Mouse (Mus musculus): Measurements from ENCODE around the gene Defa21.
"Not testable (repeated sequence)": the region's sequence is repeated elsewhere in the genome, so short reads cannot be mapped to it uniquely, and the experiment has no call there.

Defa21 gene

GRCm38 (mm10) chr8:21025245-21025644 is at the start of gene Defa21:
TSS of gene Defa21 (plus strand) at chr8:21025545.
- CTCF ChIA-PET: not testable (repeated sequence)

GRCm38 (mm10) chr8:20979846-20980245 is 45.5 kb upstream of the Defa21 start:
- CTCF ChIA-PET: no interaction called here

DNA sequence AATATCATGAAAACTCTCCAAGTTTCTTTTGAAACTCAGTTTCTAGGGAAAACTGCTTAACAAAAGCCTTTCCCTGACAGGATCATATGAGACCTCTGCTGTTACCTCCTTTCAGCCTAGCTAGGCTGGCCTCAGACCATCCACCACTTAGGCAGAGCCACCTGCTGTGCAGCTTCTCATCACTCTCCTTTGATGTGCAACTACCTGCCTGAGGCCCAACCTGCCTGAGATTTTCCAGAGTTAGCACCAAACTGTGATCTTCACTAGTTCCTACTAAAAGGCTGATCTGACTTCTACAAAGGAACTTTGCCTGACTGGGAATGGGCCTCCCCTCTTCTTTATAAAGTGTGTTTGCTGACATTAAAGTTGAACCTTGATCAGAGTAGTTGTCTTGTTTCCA is 31.3 kb upstream of the Defa21 start:
- CTCF ChIA-PET: not testable (repeated sequence)

DNA sequence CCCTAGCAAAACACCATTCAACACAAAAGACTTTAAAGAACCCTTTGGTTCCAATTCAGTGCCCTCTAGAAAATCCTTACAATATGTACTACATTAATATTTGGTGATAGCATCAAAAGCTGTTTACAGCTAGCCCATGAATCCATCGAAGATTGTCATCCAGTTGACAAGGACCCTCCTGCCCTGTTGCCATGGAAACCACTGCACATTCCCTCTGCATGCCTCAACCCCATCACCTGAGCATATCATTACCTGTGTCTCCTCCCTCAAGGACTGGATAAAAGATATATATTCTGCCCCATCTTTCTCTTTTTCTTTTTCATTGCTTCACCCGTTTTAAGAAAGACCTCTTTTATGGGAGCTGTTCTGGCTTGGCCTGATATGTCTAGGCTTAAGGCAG is 28.6 kb upstream of the Defa21 start:
- CTCF ChIA-PET: no interaction called here

GRCm38 (mm10) chr8:20997291-20997690 is 28.1 kb upstream of the Defa21 start:
- CTCF ChIA-PET: no interaction called here

GRCm38 (mm10) chr8:21001171-21001570 is 24.2 kb upstream of the Defa21 start:
- CTCF ChIA-PET: no interaction called here

DNA sequence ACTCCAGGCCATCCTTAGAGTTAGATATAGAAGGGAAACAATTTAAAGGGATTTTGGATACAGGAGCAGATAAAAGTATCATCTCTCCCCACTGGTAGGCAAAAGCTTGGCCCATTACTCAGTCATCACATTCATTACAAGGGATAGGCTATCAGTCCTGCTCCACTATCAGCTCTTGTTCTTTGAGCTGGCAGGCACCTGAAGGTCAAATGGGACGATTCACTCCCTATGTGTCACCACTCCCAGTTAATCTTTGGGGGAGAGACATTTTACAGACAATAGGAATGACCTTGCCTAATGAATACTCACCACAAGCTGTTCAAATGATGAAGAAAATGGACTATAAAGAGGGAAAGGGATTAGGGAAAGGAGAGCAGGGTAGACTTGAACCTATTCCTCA is 18.5 kb upstream of the Defa21 start:
- CTCF ChIA-PET: no interaction called here

GRCm38 (mm10) chr8:21008578-21008977 is 16.8 kb upstream of the Defa21 start:
- CTCF ChIA-PET: not testable (repeated sequence)

- CTCF ChIA-PET: not testable (repeated sequence)
Measured at GRCm38 (mm10) chr8:21010548-21010947, 14.8 kb upstream of the Defa21 start.

- CTCF ChIA-PET: not testable (repeated sequence)
Measured at GRCm38 (mm10) chr8:21054747-21055146, 29.4 kb downstream of the Defa21 start, which contains the start of gene Defa23. TSS of gene Defa23 (plus strand) at chr8:21055047.

GRCm38 (mm10) chr8:21064738-21065137 is 39.4 kb downstream of the Defa21 start, which contains the start of gene Defa35:
TSS of gene Defa35 (plus strand) at chr8:21065038.
- CTCF ChIA-PET: not testable (repeated sequence)
